Mouse (Mus musculus): ENCODE measurements around the gene Ccdc177.

Gene Ccdc177

DNA sequence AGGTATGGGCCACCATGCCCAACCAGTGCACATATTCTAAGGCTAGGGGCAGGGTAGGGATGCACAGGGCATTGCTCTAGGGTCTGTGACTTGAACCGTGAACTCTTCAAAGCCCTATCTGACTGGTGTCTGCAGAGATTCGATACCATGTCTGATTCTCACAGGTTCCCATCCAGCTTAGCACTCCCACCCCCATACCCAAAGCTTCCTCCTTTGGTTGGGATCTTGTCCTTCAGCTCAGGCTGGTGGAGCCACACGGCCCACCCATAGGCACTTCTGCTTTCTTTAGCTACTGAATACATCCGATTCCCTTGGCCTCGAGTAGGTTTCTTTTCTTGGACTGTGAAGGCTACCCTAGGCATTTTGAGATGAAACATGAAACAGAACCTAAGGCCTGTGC is 24.5 kb upstream of the Ccdc177 start:
- DNase-seq (ENCODE audit: low spot score in 2 of 2), result no peak

DNA sequence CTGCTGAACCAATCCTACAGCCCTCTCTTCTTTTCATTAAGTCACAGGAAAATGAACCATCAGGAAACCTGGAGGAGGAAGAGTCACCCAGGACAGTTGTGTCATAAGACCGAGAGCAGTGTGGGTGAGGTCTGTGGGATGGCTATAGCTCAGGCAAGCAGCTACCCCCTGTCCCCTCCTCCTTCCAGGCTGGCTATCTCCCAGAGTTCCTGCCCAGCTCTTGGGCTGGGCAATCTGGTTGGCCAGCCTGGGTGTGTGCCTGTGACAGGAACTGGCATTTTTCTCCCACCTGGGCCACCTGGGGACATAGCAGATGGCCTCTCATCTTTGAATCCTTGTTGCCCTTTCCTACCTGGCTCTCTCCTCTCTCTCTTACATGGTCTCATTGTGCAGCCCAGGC is 23.4 kb upstream of the Ccdc177 start:
- no peak for DNase-seq (ENCODE audit: low spot score in 2 of 2)

DNA sequence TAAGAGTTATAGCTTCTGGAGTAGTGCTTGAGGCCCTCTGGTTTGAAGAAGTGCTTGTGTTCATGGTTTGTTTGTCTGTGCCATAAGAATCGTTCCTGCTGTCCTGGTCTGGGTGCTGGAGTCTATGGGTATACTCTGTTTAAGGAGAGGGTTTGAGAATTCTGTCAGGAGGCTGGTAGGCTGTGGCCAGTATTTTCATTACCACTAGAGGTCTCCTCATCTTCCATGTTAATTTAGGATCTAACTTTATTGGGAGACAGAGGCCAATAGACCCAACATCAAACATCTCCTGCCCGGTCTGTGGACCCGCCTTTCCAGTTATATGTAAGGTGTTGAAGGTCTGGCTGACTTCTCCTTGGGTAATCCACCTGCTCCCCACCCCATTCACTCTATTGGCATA is 22.4 kb upstream of the Ccdc177 start:
- no peak for DNase-seq (ENCODE audit: low spot score in 2 of 2)

DNA sequence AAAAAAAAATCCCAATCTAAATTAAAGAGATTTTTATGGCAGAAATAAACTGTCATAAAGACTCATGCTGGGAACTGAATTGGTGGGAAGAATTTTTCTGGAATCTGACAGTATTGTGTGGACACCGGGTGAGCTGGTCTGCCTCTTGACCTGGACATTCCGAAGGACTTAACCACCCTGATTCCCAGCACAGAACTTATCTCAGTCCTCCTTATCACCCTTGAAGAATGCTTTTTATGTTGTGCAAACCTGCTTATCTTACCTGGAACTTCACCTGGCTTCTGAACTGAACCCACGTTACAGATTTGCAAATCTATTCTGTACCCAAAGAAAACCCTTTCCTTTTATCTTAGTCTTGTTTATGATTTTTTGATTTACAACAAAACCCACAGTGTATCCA is 21.7 kb upstream of the Ccdc177 start:
- DNase-seq (ENCODE audit: low spot score in 2 of 2), result no peak

DNA sequence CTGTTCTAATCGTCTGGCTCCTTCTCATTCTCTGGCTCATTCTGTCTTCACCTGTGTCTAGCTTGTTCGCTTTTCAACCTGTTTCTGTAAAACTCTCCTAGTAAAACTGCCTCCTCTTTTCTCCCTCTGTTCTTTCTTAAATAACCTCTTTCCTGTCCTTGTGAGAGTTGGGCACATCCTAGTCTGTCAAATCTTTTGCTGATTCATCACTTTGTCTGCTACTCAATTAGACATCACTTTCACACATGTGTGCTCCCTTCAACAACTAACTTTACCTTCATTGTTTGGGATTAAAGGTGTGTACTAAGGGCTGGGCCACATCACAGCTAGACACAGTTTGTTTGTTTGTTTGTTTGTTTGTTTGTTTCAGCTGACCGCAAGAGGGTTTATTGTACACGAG is 19.3 kb upstream of the Ccdc177 start:
- DNase-seq (ENCODE audit: low spot score in 2 of 2), result no peak

DNA sequence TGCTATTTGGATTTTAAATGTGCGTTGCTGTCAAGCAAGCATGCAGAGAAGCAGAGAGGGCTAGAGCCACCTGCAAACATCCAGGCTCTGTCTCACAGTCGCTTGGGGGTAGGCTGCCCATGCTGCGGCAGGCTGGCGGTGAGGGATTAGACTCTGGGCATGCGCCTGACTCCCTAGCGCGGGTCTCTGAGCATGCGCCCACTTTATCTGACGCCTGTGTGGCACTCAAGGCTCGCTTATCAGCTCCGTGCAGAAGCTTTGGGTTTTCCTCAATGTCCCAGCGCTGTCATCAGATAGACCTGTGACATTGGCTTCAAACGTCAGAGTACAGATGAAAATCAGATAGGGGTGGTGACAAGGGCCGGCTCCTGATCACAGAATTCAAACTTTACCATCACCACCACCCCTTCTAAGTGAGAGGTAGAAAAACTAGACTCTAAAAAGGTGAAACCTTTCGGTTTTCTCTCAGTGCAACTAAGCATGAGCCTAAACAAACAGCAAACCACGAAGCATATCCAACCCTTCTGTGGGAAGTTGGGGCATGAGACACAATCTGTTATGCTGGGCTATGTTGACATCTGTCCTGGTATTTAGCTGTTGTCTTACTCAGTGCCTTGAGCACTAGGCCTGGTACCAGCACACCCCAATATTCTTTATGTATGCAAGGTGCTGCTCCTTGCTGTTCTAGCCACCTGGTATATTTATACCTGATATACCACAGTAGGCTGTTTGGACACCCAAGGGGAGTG is 17.9 kb upstream of the Ccdc177 start:
- no peak for DNase-seq (ENCODE audit: low spot score in 2 of 2)

DNA sequence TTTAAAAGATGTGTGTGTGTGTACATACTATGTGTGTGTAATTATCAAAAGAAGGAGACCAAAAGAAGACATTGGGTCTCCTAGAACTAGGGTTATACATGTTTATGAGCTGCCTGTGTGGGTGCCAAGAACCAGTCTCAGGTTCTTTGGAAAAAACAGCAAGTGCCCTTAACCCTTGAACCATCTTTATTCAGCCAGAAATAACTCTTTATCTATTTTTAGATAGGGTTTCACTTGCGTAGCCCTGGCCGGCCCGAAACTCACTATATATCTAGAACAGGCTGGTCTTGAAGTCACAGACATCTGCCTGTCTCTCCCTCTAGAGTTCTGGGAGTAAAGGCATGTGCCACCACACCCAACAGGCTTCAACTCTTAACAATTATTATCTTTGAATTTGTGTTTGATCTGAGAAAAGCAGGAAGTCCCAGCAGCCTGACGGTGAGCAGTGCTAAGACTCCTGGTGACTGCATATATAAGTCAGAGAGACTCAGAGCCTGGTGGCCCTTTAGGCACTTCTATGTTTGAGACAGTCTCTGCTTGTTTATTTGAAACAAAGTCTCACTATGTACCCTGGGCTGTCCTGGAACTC is 15.7 kb upstream of the Ccdc177 start:
- DNase-seq (ENCODE audit: low spot score in 2 of 2), result no peak

DNA sequence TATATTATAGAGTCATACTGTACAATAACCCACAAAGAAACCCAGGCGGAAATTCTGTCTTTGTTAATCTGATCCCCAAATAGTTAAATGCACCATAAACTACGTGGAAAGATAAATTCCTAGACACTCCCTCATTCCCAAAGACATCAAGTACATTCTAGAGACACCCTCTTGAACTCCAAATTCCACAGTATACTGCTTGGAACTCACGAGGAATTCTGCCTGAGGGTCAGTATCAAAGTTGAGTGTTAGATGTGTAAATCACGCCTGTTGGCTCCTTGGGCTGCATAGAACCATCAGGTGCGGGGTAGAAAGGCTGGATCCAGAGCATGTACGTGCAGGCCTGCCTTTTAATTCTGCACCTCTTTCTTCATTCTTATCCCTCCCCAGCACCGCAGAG is 14.3 kb upstream of the Ccdc177 start:
- no peak for DNase-seq (ENCODE audit: low spot score in 2 of 2)

DNA sequence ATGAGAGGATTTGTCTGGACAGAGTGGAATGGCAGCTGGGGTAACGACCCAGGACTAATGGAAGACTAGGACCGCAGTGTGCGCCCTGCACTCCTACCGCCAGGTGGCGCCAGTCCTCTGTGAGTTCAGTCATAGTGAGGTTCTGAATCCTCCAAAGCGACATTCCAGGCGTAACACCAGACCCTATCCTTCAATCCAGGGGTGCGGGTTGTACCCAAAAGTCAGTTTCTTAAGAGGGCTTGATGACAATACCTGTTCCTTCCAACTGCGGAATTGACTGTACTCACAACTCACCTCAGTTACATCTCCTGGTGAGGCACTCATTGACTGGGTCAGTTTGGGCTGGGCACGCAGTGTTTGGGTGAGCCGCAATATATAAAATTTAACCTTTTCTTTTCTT is 9.2 kb upstream of the Ccdc177 start:
- DNase-seq (ENCODE audit: low spot score in 2 of 2), result peak; percentile 54 to 75

DNA sequence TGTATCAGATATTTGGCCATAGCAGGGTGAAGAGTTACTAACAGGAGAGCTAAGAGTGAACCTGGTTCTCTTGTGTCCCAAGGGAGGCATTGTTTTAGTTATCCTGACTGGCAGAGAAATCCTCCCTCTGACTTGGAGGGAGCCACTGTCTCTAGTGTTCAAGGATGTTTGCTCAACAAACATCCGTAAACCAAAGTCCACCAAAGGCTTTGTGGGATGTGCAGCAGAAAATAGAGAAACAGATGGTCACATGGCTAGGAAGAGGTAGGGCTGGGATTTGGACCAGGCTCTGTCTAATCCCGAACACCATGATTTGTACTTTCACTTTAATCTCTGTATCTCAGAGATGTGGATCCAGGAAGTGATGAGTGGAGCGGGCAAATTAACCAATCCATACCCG is 3.6 kb upstream of the Ccdc177 start:
- no peak for DNase-seq (ENCODE audit: low spot score in 2 of 2)

DNA sequence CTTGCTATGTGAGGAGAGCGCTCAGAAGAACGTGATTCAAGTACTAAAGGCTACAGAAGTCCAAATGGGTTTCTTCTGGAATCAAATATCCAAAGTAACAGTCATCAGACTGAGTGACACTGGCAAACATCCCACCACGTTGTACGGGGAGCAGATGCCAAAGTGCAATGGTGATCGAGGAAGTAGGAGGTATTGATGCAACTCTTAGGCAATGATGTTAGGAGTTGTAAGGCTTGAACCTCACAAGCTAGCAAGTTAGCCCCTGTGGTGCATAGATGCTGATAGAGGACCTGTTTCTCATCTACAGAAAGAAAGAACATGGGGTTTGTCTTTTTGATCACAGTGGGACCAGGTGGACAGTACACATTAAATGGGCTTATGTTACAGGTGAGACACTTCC is 2.5 kb upstream of the Ccdc177 start:
- DNase-seq (ENCODE audit: low spot score in 2 of 2), result no peak

DNA sequence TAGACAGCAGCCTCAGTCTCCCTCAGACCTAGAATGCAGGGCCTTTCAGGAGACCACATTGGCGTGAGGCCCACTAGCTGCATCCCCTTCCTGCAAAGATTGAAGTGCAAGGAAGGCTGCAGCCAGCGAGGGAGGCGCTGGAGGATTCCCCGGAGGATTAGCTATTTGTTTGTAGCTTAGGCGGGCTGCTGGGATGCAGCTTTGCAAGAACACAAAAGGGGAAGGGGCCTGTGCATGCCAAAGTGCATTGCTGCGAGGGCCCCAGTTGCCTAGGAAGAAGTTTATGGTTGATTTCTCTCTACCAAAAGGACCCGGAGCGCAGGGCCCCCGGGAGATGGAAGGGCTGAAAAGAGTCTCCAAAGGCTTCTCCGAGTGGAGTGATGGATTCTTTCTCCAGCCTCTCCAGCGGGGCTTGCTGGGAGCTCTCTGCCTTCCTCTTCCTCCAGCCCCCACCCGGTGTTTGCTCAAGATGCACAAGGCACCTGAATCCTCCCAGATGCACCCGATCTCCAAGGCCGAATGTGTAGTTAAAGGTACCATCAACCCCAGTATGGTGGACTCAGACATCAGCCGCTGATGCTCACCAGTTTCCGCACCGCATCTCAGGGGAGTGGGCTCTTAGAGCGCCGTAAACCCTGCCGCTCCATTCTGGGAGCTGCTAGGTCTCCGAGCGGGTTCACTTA is 633 bp downstream of the Ccdc177 start:
- no peak for DNase-seq (ENCODE audit: low spot score in 2 of 2)

DNA sequence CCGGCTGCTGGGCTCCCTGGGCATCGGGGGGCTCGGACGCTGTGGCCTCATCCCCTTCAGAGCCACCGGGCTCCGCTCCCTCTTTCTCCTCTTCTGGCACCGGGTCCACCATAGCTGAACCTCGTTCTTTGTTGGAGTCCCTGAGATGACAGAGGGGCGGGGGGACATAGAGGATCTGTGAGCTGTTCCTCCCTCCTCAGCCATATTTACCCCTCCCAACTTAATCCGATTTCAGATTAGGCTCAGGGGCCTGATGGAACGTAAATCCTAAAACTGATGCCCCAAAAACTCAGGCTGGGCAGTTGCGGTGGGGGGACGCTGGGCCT is 1.1 kb downstream of the Ccdc177 start:
- DNase-seq (ENCODE audit: low spot score in 2 of 2), result no peak

DNA sequence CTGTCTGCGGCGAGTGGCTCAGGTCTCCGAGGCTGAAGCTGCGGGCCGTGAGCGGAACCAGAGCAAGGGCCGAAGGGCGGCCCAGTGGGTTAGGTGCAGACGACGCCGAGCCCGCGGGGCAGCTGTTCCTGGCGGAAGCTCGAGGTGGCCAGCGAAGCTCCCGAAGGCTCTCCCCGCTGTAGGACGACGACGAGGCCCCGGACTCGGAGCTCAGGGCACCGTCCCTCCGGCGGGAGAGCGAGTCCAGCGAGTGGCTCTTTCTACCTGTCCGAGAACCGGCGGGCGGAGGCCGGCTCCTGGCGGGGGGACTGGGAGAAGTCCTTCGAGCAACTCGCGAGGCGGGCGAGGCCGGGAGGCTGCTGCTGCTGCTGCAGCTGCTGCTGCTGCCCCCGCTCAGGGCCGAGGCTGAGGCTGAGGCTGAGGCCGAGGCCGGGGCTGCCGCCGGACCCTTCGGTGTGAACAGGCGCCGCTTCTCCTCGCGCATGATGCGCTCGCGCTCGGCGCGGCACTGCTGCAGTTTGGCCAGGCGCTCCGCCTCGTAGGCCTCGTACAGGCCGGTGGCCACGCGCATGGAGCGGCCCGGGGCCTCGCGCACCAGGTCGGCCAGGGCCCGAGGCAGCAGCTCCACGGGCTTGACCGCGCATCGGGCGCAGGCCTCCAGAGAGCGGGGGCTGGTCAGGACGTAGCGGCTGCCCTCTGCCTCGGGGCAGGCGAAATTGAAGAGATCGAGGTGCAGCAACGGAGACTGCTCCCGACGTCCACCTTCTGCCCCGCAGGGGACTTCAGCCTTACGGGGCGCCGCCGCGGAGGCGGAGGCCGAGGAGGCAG is 1.7 kb downstream of the Ccdc177 start:
- no peak for DNase-seq (ENCODE audit: low spot score in 2 of 2)

DNA sequence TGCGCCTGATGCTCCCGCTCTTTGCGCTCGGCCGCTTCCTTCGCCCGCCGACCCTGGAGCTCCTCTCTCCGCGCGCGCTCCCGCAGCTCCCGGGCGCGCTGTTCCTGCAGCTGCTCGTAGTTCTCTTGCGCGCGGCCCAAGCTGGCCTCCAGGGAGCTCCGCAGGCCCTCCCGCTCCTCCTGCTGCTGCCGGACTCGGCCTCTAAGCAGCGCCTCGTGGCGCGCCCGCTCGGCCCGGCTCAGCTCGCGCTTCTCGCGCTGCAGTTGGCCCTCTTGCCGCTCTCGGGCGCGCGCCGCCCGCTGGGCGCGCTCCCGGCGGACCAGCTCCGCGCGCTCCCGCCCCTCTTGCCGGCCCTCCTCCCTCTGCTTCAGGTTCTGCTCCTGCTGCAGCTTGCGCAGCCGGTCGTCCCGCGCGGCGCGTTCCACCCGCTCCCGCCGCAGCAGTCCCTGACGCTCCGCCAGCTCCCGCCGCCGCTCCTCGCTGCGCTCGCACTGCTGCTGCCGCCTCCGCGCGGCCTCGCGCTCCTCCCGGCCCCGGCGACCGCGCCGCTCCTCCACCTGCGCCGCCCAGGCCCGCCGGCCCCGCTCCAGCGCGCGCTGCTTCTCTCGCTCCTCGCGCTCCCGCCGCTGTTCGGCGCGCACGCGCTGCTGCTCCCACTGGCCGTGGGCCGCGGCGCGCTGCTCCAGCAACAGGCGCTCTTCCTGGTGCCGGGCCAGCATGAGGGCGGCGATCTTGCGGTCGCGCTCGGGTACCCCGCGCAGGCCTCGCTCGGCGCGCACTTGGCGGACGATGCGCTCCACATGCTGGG is 2.5 kb downstream of the Ccdc177 start:
- DNase-seq (ENCODE audit: low spot score in 2 of 2), result peak; percentile 68 to 74

DNA sequence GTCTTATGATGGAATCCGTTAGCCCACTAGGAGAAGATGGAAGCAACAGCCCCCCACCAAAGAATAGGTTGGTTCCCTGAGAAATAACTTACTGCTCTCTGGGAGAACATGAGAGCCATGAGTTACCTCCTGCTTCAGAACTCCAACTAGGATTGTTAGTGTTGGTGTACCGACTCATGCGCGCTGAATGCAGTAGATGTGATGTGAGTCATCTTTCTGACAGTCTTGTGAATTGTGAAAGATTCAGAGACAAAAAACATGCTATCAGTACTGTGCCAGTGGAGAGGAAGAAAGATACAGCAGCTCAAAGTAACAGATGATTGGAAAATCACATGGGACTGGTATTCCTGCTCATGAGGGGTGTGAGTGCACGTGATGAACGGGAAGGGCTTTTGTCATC is 8.9 kb downstream of the Ccdc177 start:
- no peak for DNase-seq (ENCODE audit: low spot score in 2 of 2)

DNA sequence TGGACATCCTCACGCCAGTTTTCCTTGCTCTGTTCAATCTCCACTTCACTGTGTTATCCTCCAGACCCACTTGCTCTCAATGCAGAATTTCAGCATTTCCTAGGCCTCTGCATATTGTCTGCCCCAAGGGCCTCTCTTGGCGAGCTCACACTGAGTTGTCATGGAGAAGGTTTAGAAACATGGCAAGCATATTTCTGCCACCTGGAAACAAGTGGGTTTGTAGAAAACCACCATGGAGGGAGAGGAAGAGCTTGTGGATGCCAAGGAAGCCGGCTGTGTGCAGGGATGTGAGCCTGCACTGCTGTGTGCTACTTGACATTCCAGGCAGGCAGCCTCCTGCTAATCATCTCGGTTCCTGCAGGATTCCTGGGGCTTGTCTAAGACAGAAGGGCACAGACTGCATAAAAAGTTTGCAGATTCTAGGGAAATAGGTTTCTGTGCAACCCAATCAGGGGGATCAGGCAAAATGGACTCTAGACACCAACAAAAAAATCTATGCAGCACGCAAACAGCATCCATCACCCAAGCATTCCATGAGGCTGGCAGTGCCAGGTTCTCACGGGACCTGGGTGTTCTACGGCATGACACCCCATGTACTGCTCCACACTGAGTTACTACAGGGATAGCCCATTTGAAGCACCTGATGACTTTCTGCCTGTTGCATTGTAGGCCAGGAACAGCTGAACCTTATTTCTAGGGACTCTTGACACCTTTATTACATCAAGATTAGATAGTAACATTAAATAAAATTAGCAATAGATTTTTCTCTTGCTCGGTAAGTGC is 14.3 kb downstream of the Ccdc177 start:
- no peak for DNase-seq (ENCODE audit: low spot score in 2 of 2)

DNA sequence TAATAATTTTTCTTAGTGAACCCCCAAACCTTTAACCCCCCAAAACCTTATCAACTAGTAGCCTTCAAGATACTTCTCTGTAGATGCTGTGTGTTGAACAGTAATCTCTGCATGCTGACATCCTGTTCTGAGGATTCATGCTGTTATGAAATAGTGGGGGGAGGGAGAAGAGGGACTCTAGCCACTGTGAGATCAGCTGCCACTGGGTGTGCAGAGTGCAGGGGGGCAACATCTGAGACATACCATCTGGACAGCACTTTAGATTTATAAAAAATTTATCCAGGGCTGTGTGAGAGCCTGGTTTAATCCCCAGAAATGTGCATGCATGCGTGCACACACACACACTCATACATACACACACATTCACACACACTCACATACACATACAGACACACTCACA is 15.9 kb downstream of the Ccdc177 start:
- DNase-seq (ENCODE audit: low spot score in 2 of 2), result no peak

DNA sequence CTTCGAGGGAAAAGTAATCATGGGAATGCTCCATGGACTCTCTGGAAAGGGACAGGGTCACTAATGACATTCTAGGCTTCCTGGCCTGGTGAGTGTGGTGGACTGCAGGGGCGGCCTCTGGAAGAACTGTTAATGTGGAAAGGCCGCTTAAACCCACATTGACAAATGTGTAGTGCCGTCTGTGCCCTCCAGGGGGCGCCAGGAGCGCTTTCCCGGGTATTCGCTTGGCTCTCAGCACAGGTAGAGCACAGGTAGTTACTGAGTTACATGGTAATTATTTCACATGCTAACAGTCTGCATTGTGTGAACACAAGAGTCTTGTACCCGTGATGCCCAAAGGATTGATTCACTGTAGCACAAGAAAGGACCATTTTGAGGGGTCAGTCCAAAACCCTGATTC is 21.0 kb downstream of the Ccdc177 start:
- DNase-seq (ENCODE audit: low spot score in 2 of 2), result no peak

DNA sequence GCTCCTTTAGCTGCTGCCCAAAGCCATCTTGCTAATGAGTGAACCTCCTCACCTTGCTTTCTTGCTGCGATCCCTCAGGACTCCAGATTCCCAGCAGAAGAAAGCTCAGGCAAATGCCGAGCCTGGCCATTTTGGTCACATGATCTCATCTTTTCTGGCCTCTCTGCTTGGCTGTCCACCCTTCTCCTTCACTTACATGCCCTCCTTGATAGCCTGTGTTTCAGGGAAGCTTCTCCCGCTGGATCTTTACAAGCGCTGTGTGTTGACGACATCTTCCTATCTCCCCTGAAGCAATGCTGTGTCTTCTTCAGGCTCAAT is 23.2 kb downstream of the Ccdc177 start:
- no peak for DNase-seq (ENCODE audit: low spot score in 2 of 2)

Measured in urinary bladder, postnatal 4 days (tissue).